Mouse (Mus musculus) kidney, embryonic 16.5 days (tissue): ENCODE results near the gene Cypt14. TPM values are rescaled to one million over a fixed set of nuclear protein-coding genes. Genes with fewer than 3 reads are reported as not detected.
"Not testable (repeated sequence)": the region's sequence is repeated elsewhere in the genome, so short reads cannot be mapped to it uniquely, and the experiment has no call there.

ENCODE experiments used
- ATAC-seq: fragments of 200-750 bp; cut with Nextera tagmentation; 2 replicates; pipeline ENCODE4 v1.8.0; 2017; ENCODE audit warnings: moderate TSS enrichment; ENCODE audit not compliant: low FRiP score, low TSS enrichment
- H3K27ac ChIP-seq: fragments of 300-500 bp; sonication (generic); 2 replicates; pipeline ENCODE4 v1.5.1; 2014; ENCODE audit warnings: low read length
- H3K27me3 ChIP-seq: fragments of 300-500 bp; sonication (generic); 2 replicates; pipeline ENCODE4 v1.6.1; 2014; ENCODE audit warnings: low read length, control low read depth, mixed read lengths; ENCODE audit not compliant: insufficient read depth
- H3K36me3 ChIP-seq: fragments of 300-500 bp; sonication (generic); 2 replicates; pipeline ENCODE4 v1.6.1; 2014; ENCODE audit warnings: low read length, control low read depth, mixed read lengths; ENCODE audit not compliant: insufficient read depth
- H3K4me1 ChIP-seq: fragments of 300-500 bp; sonication (generic); 2 replicates; pipeline ENCODE4 v1.6.1; 2014; ENCODE audit warnings: low read length, control low read depth, mixed read lengths; ENCODE audit not compliant: insufficient read depth
- H3K4me2 ChIP-seq: fragments of 300-500 bp; sonication (generic); replicated peaks from 2 replicates; pipeline ENCODE4 v1.6.1; 2014; ENCODE audit warnings: low read depth, low read length
- H3K4me3 ChIP-seq: fragments of 300-500 bp; sonication (generic); 2 replicates; pipeline ENCODE4 v1.5.1; 2014; ENCODE audit warnings: mild to moderate bottlenecking, low read length
- H3K9ac ChIP-seq: fragments of 300-500 bp; sonication (generic); replicated peaks from 2 replicates; pipeline ENCODE4 v1.6.1; 2014; ENCODE audit warnings: low read length
- H3K9me3 ChIP-seq: fragments of 300-500 bp; sonication (generic); 2 replicates; pipeline ENCODE4 v1.6.1; 2016; ENCODE audit warnings: low read length, control low read depth
- WGBS: fragments of 180-500 bp; shearing (Covaris S2); extraction: QIAGEN DNeasy Blood & Tissue Kit; methylation state at CpG from one replicate; pipeline ENCODE4 v1.1.7; 2014; 5-methylcytosine and 5-hydroxymethylcytosine counted together
- polyA plus RNA-seq: library from polyadenylated mRNA; unstranded; fragments of >200 nt; fragmentation: Nextera tagmentation; extraction: Ambion mirVana; gene quantifications from 2 replicates; pipeline ENCODE4 v1.2.1, GENCODE M21; 2015

The Cypt14 gene
- polyA plus RNA-seq: not detected in 2 replicates

GRCm38 (mm10) chrX:39863504-39863903 lies at the start of gene Cypt14:
Gene Cypt14, minus strand, starts transcription at chrX:39863604.
- H3K4me1 ChIP-seq, H3K4me2 ChIP-seq, H3K36me3 ChIP-seq, H3K27ac ChIP-seq, H3K9ac ChIP-seq, H3K27me3 ChIP-seq, ATAC-seq, H3K9me3 ChIP-seq, H3K4me3 ChIP-seq: not testable (repeated sequence)
- WGBS: 90% methylated on average over 2 of the region's 2 CpGs
